Mouse (Mus musculus): ENCODE results near the gene Dohh. TPM values are rescaled to one million over a fixed set of nuclear protein-coding genes. Genes with fewer than 3 reads are reported as not detected.

The Dohh gene
- polyA plus RNA-seq, 1 experiment from 2014 or later = 83.1 TPM

DNA sequence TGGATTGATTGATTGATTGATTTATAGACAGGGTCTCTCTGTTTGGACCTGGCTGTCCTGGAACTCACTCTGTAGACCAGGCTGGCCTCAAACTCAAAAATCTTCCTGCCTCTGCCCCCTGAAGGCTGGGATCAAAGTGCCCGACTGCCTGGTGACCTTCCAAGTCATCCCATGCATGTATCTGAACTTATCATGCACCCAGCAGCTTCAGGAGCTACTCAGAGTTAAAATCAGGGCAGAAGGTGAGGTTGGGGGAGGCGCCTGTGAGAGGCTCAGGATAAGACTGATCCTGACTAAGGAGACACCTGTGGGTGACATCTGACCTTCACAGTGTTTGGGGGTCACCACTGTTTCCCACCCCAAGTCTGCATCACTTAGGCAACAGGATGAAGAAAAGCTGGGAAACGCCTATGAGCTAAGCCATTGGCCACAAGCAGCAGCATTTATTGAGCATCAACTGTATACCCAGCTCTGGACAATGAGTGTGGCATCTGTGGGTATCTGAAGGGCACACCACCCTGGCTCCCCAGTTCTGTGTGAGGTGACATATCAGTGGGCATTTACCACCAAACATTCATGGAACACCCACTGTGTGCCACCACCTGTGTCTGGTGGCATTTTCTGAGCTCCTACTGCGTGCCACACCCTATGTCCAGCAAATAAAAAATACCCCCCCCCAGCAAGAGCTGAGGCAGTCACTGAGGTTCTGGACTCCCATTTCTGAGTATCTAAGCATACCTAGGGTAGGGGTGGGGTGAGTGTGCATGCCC, 39.4 kb downstream of the Dohh start:
- Histone ChIP-seq H3K9ac (no peak overlapping the region), H3K4me3 (replicated peaks) (peak overlapping the region; percentile 75), H3K4me1 (peaks cover 67% of the 10 kb centered on the region), H3K27ac (replicated peaks) (peak overlapping the region; percentile 82; the same call in 1 of the 2 replicates), H3K9me3 (replicated peaks) (no peaks in the 10 kb centered on the region), H3K4me2 (replicated peaks) (peak overlapping the region; percentile 75), H3K27me3 (no peaks in the 10 kb centered on the region), H3K36me3 (peaks cover 16% of the 10 kb centered on the region)
- WGBS = 69% methylated on average over 4 of the region's 4 CpGs
- no peak for ATAC-seq (ENCODE audit: insufficient number of reproducible peaks, low FRiP score, low TSS enrichment, low read depth)

- H3K4me1 ChIP-seq = peaks cover 65% of the 10 kb centered on the region
These were observed 40.2 kb downstream of the Dohh start for GRCm38 (mm10) chr10:81424246-81425051.

DNA sequence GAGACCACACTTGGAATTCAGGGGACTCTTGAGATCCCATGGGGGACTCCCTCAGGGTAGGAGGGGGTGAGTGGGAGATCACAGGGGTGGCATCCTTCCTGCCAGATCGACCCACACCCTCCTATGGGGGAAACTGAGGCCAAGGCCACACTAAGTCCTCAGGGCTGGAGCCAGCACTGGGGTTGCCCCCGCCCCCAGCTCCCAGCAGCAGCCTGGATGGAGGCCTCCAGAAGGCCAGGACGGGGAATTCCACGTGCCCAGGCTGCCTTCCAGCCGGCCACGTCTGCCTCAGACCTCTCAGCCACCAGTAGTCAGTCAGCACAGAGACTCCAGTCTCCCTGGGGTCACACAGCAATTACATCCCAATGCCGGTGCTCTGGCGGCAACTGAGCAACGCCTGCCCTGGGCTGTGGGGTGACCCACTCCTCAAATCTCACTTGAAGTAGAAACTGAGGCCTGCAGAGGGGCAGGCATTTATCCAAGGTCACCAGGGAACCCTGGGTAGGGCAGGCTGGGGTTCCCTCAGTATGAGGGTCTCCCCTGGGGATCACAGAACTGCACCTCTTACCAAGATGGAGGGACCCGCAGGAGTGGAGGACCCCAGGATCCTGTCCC, 41.1 kb downstream of the Dohh start:
- Histone ChIP-seq H3K4me2 (replicated peaks) (peak overlapping the region; percentile 75), H3K36me3 (peaks cover 4% of the 10 kb centered on the region; the same call in 1 of the 2 replicates), H3K4me3 (replicated peaks) (peak overlapping the region; percentile 75), H3K27me3 (no peaks in the 10 kb centered on the region), H3K9ac (peak overlapping the region; percentile 16; the same call in 1 of the 2 replicates), H3K4me1 (peaks cover 61% of the 10 kb centered on the region), H3K9me3 (replicated peaks) (no peaks in the 10 kb centered on the region), H3K27ac (replicated peaks) (peak overlapping the region; percentile 82)
- 34% methylated on average over 10 of the region's 10 CpGs for WGBS
- no peak for ATAC-seq (ENCODE audit: insufficient number of reproducible peaks, low FRiP score, low TSS enrichment, low read depth)

More at GRCm38 (mm10) chr10:81424246-81425051, 40.2 kb downstream of the Dohh start:
- Histone ChIP-seq H3K27ac (replicated peaks) (peak overlapping the region; percentile 82), H3K36me3 (peaks cover 13% of the 10 kb centered on the region), H3K9ac (peak overlapping the region; percentile 26; the same call in 1 of the 2 replicates), H3K4me3 (replicated peaks) (peak overlapping the region; percentile 75), H3K9me3 (replicated peaks) (no peaks in the 10 kb centered on the region), H3K27me3 (no peaks in the 10 kb centered on the region), H3K4me2 (replicated peaks) (peak overlapping the region; percentile 75)
- ATAC-seq (ENCODE audit: insufficient number of reproducible peaks, low FRiP score, low TSS enrichment, low read depth) = no peak
- WGBS = 7% methylated on average over 25 of the region's 25 CpGs

DNA sequence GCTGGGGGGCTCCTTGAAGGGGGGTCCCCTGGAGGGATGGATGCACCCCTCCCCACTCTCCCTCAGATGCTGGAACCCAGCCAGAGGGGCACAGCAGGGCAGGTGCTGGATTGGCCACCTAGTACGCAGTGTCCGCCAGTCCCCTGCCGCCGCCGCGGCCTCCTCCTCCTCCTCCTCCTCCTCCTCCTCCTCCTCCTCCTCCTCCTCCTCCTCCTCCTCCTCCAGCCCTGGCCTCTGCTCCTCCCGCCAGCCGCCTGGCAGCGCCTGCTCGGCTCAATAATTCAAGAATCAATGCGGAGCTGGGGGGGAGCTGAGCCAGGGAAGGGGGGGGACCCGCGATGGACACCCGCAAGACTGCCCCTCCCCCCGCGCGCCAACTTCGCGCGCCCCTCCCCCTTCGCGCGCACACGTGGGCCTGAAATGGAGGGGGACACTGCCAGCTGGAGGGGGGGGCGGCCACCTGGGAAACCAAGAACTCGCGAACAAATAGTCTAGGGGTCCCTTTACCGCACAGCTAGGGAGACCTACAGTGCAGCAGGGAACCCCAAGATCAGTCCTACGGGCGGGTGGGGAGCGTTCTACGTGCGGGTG, 41.9 kb downstream of the Dohh start:
- ATAC-seq (ENCODE audit: insufficient number of reproducible peaks, low FRiP score, low TSS enrichment, low read depth) = no peak
- Histone ChIP-seq H3K4me3 (replicated peaks) (peak overlapping the region; percentile 75), H3K9ac (peak overlapping the region; percentile 80), H3K36me3 (no peaks in the 10 kb centered on the region), H3K27ac (replicated peaks) (peak overlapping the region; percentile 86), H3K27me3 (no peaks in the 10 kb centered on the region), H3K9me3 (replicated peaks) (no peaks in the 10 kb centered on the region), H3K4me1 (peaks cover 59% of the 10 kb centered on the region), H3K4me2 (replicated peaks) (peak overlapping the region; percentile 75)
- under 1% methylated on average over 12 of the region's 33 CpGs for WGBS

- peaks cover 63% of the 10 kb centered on the region for H3K4me1 ChIP-seq
- no peaks in the 10 kb centered on the region for H3K36me3 ChIP-seq
- H3K9me3 ChIP-seq (replicated peaks) = no peaks in the 10 kb centered on the region
- 2% methylated on average over 29 of the region's 38 CpGs for WGBS
- peak overlapping the region; percentile 86 for H3K27ac ChIP-seq (replicated peaks)
- H3K9ac ChIP-seq = peak overlapping the region; percentile 80
- peak overlapping the region; percentile 75 for H3K4me2 ChIP-seq (replicated peaks)
- no peaks in the 10 kb centered on the region for H3K27me3 ChIP-seq
- H3K4me3 ChIP-seq (replicated peaks) = peak overlapping the region; percentile 75
- ATAC-seq (ENCODE audit: insufficient number of reproducible peaks, low FRiP score, low TSS enrichment, low read depth) = no peak
These were observed 42.7 kb downstream of the Dohh start for GRCm38 (mm10) chr10:81426897-81427296.

GRCm38 (mm10) chr10:81427327-81427726, 43.1 kb downstream of the Dohh start:
- no peaks in the 10 kb centered on the region for H3K36me3 ChIP-seq
- H3K9me3 ChIP-seq (replicated peaks) = no peaks in the 10 kb centered on the region
- H3K4me1 ChIP-seq = peaks cover 61% of the 10 kb centered on the region
- ATAC-seq (ENCODE audit: insufficient number of reproducible peaks, low FRiP score, low TSS enrichment, low read depth) = no peak
- H3K4me3 ChIP-seq (replicated peaks) = peak overlapping the region; percentile 75
- peak overlapping the region; percentile 75 for H3K4me2 ChIP-seq (replicated peaks)
- peak overlapping the region; percentile 22; the same call in 1 of the 2 replicates for H3K9ac ChIP-seq
- peak overlapping the region; percentile 72 for H3K27ac ChIP-seq (replicated peaks)
- H3K27me3 ChIP-seq = no peaks in the 10 kb centered on the region
- 17% methylated on average over 3 of the region's 3 CpGs for WGBS

DNA sequence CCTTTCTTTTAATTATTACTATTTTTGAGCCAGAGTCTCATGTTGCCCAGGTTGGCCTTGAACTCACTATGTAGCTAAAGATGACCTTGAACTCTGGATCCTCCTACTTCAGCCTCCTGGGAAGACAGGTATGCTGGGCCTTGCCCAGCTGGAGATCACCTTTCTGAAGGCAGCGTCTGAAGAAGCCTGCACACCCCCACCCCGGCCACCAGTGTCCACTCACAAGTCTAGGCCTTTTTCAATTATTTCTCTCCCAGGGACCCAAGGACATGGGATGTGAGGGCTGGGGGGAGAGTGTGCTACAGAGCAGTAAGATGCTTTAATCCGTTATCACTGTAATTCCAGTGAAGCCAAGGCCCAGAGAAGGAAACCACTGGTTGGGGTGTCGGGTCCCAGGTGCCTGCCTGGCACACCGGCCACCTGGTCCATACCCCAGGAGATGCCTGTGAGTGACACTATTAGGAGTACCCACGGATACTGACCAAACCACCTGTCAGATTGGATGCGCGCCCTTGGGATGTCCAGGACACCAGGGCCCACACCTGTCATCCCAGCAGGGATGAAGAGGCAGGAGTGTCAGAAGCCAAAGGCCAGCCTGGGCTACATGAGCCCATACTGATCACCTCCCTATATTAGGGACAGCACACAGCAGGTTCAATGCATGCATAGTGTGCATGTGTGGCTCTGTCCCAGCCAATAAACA, 43.7 kb downstream of the Dohh start:
- Histone ChIP-seq H3K4me2 (replicated peaks) (no peak overlapping the region), H3K9me3 (replicated peaks) (no peaks in the 10 kb centered on the region), H3K4me1 (peaks cover 61% of the 10 kb centered on the region), H3K27ac (replicated peaks) (peak overlapping the region; percentile 72; the same call in 1 of the 2 replicates), H3K27me3 (no peaks in the 10 kb centered on the region), H3K4me3 (replicated peaks) (no peak overlapping the region), H3K36me3 (no peaks in the 10 kb centered on the region), H3K9ac (no peak overlapping the region)
- 77% methylated on average over 8 of the region's 8 CpGs for WGBS
- ATAC-seq (ENCODE audit: insufficient number of reproducible peaks, low FRiP score, low TSS enrichment, low read depth) = no peak

DNA sequence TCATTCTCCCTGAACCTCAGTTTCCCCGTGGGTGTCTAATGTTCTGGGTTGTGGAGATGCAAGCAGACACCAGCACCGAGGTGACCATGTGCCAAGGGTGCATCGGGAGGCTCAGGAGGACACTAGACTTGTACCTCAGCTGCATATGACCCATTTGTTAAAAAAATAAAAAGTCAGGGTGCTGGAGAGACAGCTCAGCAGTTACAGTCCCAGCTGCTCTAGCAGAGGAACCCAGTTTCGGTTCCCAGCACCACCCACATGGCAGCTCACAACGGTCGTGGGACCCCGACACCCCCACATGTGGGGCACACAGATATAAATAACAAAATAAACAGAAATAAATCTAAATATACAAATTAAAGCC, 44.3 kb downstream of the Dohh start:
- ATAC-seq (ENCODE audit: insufficient number of reproducible peaks, low FRiP score, low TSS enrichment, low read depth) = no peak
- H3K36me3 ChIP-seq = no peaks in the 10 kb centered on the region
- peaks cover 65% of the 10 kb centered on the region for H3K4me1 ChIP-seq
- H3K4me3 ChIP-seq (replicated peaks) = no peak overlapping the region
- no peak overlapping the region for H3K27ac ChIP-seq (replicated peaks)
- no peak overlapping the region for H3K9ac ChIP-seq
- H3K27me3 ChIP-seq = no peaks in the 10 kb centered on the region
- H3K9me3 ChIP-seq (replicated peaks) = no peaks in the 10 kb centered on the region
- H3K4me2 ChIP-seq (replicated peaks) = no peak overlapping the region
- 86% methylated on average over 7 of the region's 7 CpGs for WGBS

DNA sequence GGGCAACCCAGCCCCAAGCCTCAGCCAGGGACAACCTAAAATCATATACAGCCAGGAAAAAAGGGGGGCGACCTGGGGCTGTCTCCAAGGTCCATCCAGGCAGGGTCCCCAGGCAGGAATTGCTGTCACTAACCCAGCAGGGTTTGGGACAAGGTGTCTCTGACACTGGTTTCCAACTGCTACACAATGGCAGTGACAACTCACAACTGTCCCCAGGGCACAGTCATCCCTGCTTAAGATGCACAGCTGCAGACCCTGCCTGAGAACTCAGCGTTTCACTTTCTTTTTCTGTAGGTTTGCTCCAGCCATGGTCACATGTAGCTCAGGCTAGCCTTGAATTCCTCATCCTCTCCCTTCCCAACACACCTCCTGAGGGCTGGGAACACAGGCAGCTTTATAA, 44.9 kb downstream of the Dohh start:
- Histone ChIP-seq H3K4me2 (replicated peaks) (peak overlapping the region; percentile 90), H3K9ac (no peak overlapping the region), H3K27ac (replicated peaks) (peak overlapping the region; percentile 94), H3K27me3 (no peaks in the 10 kb centered on the region), H3K9me3 (replicated peaks) (no peaks in the 10 kb centered on the region), H3K36me3 (no peaks in the 10 kb centered on the region), H3K4me1 (peaks cover 65% of the 10 kb centered on the region), H3K4me3 (replicated peaks) (peak overlapping the region; percentile 64)
- WGBS = 29% methylated on average over 2 of the region's 2 CpGs
- ATAC-seq (ENCODE audit: insufficient number of reproducible peaks, low FRiP score, low TSS enrichment, low read depth) = no peak

- Histone ChIP-seq H3K9ac (peak overlapping the region; percentile 60), H3K27me3 (no peaks in the 10 kb centered on the region), H3K4me3 (replicated peaks) (peak overlapping the region; percentile 64), H3K4me1 (peaks cover 65% of the 10 kb centered on the region), H3K36me3 (no peaks in the 10 kb centered on the region), H3K27ac (replicated peaks) (peak overlapping the region; percentile 94), H3K9me3 (replicated peaks) (no peaks in the 10 kb centered on the region), H3K4me2 (replicated peaks) (peak overlapping the region; percentile 90)
- ATAC-seq (ENCODE audit: insufficient number of reproducible peaks, low FRiP score, low TSS enrichment, low read depth) = peak; percentile 21
- under 1% methylated on average over 20 of the region's 20 CpGs for WGBS
These were observed 45.4 kb downstream of the Dohh start for GRCm38 (mm10) chr10:81429605-81430061.
